Mouse (Mus musculus) olfactory bulb, adult 2 months (tissue): ENCODE data around the gene Prpsap2.

Experiments
- CTCF ChIP-seq: fragments of 200-500 bp; IDR thresholded peaks from 2 replicates; pipeline ENCODE4 v1.5.1; 2012; ENCODE audit warnings: low read depth, mild to moderate bottlenecking, low read length, moderate library complexity; ENCODE audit not compliant: insufficient read depth
- POLR2A ChIP-seq: fragments of 200-500 bp; IDR thresholded peaks from 2 replicates; pipeline ENCODE4 v1.6.1; 2012; ENCODE audit warnings: mild to moderate bottlenecking, low read depth, low read length, moderate library complexity; ENCODE audit not compliant: insufficient read depth

GRCm38 (mm10) chr11:61720636-61721035 lies 41.3 kb downstream of the Prpsap2 start, which contains the start of gene Slc5a10:
- TF ChIP-seq POLR2A (no peak), CTCF (no peak)
